In the genomic region with DNA sequence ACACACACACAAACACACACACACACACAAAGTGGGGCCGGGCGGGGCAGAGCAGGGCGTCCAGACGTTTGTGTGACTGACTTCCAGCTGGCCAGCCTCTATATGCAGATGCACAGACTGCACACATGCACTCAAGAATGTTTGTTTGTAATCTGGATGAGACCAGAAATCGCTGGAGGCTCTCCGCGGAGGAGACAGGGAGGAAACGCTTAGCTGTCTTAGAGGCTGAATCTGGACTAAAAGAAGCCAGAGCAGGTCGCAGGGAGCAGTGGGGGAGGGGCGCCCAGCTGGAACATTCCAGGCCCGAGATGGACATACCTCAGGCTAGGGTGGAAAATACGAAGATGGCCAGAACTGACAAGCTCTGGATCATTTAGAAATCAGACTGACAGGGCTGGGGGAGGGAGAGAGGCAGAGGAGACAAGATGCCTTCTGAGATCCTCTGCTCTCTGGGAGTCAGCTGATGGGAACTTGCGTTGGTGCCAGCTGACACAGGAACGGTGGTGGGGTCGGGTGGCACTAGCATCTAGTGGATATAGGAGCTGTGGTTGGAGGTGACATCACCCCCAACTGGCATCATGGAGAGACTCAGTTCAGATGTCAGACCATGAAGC, we compare ENCODE assay signal across 9 mouse cellular contexts. TPM values are rescaled to one million over a fixed set of nuclear protein-coding genes. Genes with fewer than 3 reads are reported as not detected.
A peak's percentile ranks its signal among the peaks of the same experiment; 100 is the strongest.
DNase-seq lines count a peak whose midpoint lies in the region; ATAC-seq and TF ChIP-seq lines count a peak whose summit lies in the region.
"Had no signal": no experiment of that assay in that cellular context is flagged by ENCODE, and none has a peak within 500 bp of the region (broad histone marks: within the 10 kb centered on the region; RNA-seq: fewer than 3 reads in every experiment).

No protein-coding gene starts in this region.

- H3K9ac ChIP-seq in ES-E14 (ENCODE audit: insufficient read depth, low read depth, low read length, poor library complexity, severe bottlenecking), result no peak overlapping the region
- H3K9ac ChIP-seq in embryonic facial prominence, embryonic 14.5 days (ENCODE audit: low read depth, low read length), result peak overlapping the region; percentile 22; the same call in 1 of the 2 replicates
- no peak overlapping the region for H3K9ac ChIP-seq in intestine, embryonic 16.5 days (ENCODE audit: low read depth, low read length)
- H3K9ac ChIP-seq in midbrain, embryonic 15.5 days, result no peak overlapping the region

- in situ Hi-C loops in ES-E14 (cut with MboI; ENCODE audit: low sequenced_read_pairs in 2 of 2, unreplicated experiment in 2 of 2), result loop anchor here in 1 of 2 experiments (10.0 to 25.0 kb wide), 2 partner anchors 82 to 106 kb away; no protein-coding TSS in a partner anchor

- peak; percentile 60; the same call in 1 of the 2 replicates for ATAC-seq in embryonic facial prominence, embryonic 14.5 days (ENCODE audit: low read depth)
- peak; percentile 60 for ATAC-seq in intestine, embryonic 16.5 days
- no peak for ATAC-seq in midbrain, embryonic 15.5 days (replicated peaks)
- ATAC-seq in activated CD4-positive, CD25-positive, alpha-beta regulatory T cell, adult 4 months, result no peak

- 15% methylated on average over 15 of the region's 15 CpGs for WGBS in embryonic facial prominence, embryonic 14.5 days
- 15% methylated on average over 15 of the region's 15 CpGs for WGBS in intestine, embryonic 16.5 days
- 32% methylated on average over 15 of the region's 15 CpGs for WGBS in midbrain, embryonic 15.5 days

- H3K36me3 ChIP-seq in ES-E14 (ENCODE audit: control insufficient read depth, insufficient read depth, low read length, poor library complexity, severe bottlenecking), result no peaks in the 10 kb centered on the region
- H3K36me3 ChIP-seq in embryonic facial prominence, embryonic 14.5 days (ENCODE audit: control insufficient read depth, insufficient read depth, low read length), result no peaks in the 10 kb centered on the region
- no peaks in the 10 kb centered on the region for H3K36me3 ChIP-seq in intestine, embryonic 16.5 days (ENCODE audit: control insufficient read depth, insufficient read depth, low read length)
- H3K36me3 ChIP-seq in midbrain, embryonic 15.5 days (replicated peaks), result no peaks in the 10 kb centered on the region

- DNase-seq in gastrocnemius, adult 18-20 months (ENCODE audit: low spot score), result peak; percentile 63
- DNase-seq in gastrocnemius, postnatal 25 days, result no peak
- DNase-seq in ES-E14 (ENCODE audit: low read depth, low spot score), result no peak
- DNase-seq in embryonic facial prominence, embryonic 14.5 days (ENCODE audit: low spot score), result peak; percentile 80
- no peak for DNase-seq in right cerebral cortex, postnatal 14 days

- H3K9me3 ChIP-seq in ES-E14 (ENCODE audit: control insufficient read depth, insufficient read depth, low read depth, low read length), result no peaks in the 10 kb centered on the region
- no peaks in the 10 kb centered on the region for H3K9me3 ChIP-seq in embryonic facial prominence, embryonic 14.5 days (ENCODE audit: control insufficient read depth, low read length)
- H3K9me3 ChIP-seq in intestine, embryonic 16.5 days (ENCODE audit: control insufficient read depth, low read length), result no peaks in the 10 kb centered on the region
- H3K9me3 ChIP-seq in midbrain, embryonic 15.5 days, result no peaks in the 10 kb centered on the region

- no peak overlapping the region for H3K4me2 ChIP-seq in embryonic facial prominence, embryonic 14.5 days (ENCODE audit: low read depth, low read length)
- H3K4me2 ChIP-seq in intestine, embryonic 16.5 days (ENCODE audit: low read depth, low read length), result no peak overlapping the region
- H3K4me2 ChIP-seq in midbrain, embryonic 15.5 days, result no peak overlapping the region

- peaks cover 2 to 27% of the 10 kb centered on the region in 2 experiments; a peak in 3 of 4 replicates for H3K4me1 ChIP-seq in ES-E14 (ENCODE audit: control insufficient read depth in 2 of 2, insufficient read depth in 2 of 2, low read length in 2 of 2, poor library complexity in 1 of 2)
- H3K4me1 ChIP-seq in embryonic facial prominence, embryonic 14.5 days (ENCODE audit: control insufficient read depth, insufficient read depth, low read length), result peaks cover 9% of the 10 kb centered on the region
- H3K4me1 ChIP-seq in intestine, embryonic 16.5 days (ENCODE audit: control insufficient read depth, insufficient read depth, low read length), result peaks cover 14% of the 10 kb centered on the region; the same call in 1 of the 2 replicates
- peaks cover 7% of the 10 kb centered on the region for H3K4me1 ChIP-seq in midbrain, embryonic 15.5 days

- no peak overlapping the region for H3K4me3 ChIP-seq in ES-E14 (ENCODE audit: insufficient read depth in 1 of 2, low read depth in 1 of 2, low read length in 2 of 2, poor library complexity in 1 of 2, severe bottlenecking in 1 of 2)
- H3K4me3 ChIP-seq in embryonic facial prominence, embryonic 14.5 days (ENCODE audit: low read depth, low read length), result no peak overlapping the region
- H3K4me3 ChIP-seq in intestine, embryonic 16.5 days (ENCODE audit: low read length), result no peak overlapping the region
- H3K4me3 ChIP-seq in midbrain, embryonic 15.5 days, result no peak overlapping the region
- H3K4me3 ChIP-seq: myocyte had no signal

- H3K27me3 ChIP-seq in embryonic facial prominence, embryonic 14.5 days (replicated peaks; ENCODE audit: control insufficient read depth, insufficient read depth, low read length), result no peaks in the 10 kb centered on the region
- no peaks in the 10 kb centered on the region for H3K27me3 ChIP-seq in intestine, embryonic 16.5 days (replicated peaks; ENCODE audit: control insufficient read depth, insufficient read depth, low read length)
- no peaks in the 10 kb centered on the region for H3K27me3 ChIP-seq in midbrain, embryonic 15.5 days (replicated peaks)

- H3K27ac ChIP-seq in ES-E14 (ENCODE audit: insufficient read depth, low read depth, low read length, poor library complexity, severe bottlenecking), result no peak overlapping the region
- peak overlapping the region; percentile 61; the same call in 1 of the 2 replicates for H3K27ac ChIP-seq in embryonic facial prominence, embryonic 14.5 days (replicated peaks; ENCODE audit: low read depth, low read length)
- peak overlapping the region; percentile 53 for H3K27ac ChIP-seq in intestine, embryonic 16.5 days (ENCODE audit: low read length)
- H3K27ac ChIP-seq in midbrain, embryonic 15.5 days, result peak overlapping the region; percentile 15; the same call in 1 of the 2 replicates

TF ChIP-seq in ES-E14, 5 proteins besides CTCF, POLR2A, EP300 and RAD21:
- TF ChIP-seq ZNF384 (IDR thresholded peaks at IDR 0.05; ENCODE audit: low read depth, low read length) (no peak), CHD2 (IDR thresholded peaks at IDR 0.05; ENCODE audit: low read depth, low read length) (0 out of 2 replicates have a peak, but pooled peaks have one; percentile 13), ZC3H11A (IDR thresholded peaks at IDR 0.05; ENCODE audit: borderline replicate concordance, low read depth, low read length) (no peak)

RNA-seq across cellular contexts. Expression of a gene that starts 7.6 kb away (rescaled TPM):
- 10 to 100 TPM; 16.4 to 17.2 TPM for total RNA-seq in gastrocnemius, adult 18-20 months (2021)
- total RNA-seq in gastrocnemius, postnatal 25 days (2021), result 10 to 100 TPM; 17.1 to 18.4 TPM
- total RNA-seq in ES-E14 (2012; rRNA removed), result 49.7 and 60.5 TPM in 2 replicates
- 28.6 and 32.7 TPM in 2 replicates for polyA plus RNA-seq in embryonic facial prominence, embryonic 14.5 days (2014; fragmentation: Nextera tagmentation; extraction: Ambion mirVana)
- polyA plus RNA-seq in intestine, embryonic 16.5 days (2015; fragmentation: Nextera tagmentation; extraction: Ambion mirVana), result 57.3 and 61.6 TPM in 2 replicates
- polyA plus RNA-seq in midbrain, embryonic 15.5 days (2015; fragmentation: Nextera tagmentation; extraction: Ambion mirVana), result 89.8 and 93.3 TPM in 2 replicates
- polyA plus RNA-seq in activated CD4-positive, CD25-positive, alpha-beta regulatory T cell, adult 4 months (2017; shearing (Covaris generic)), result 10 to 100 TPM; 41.1 to 48.5 TPM

Comparison
In these comparisons a context has a peak if more than half of its experiments do, and no peak if none do; other contexts are left out.
1. DNase-seq: peak in gastrocnemius, adult 18-20 months (single experiment) and embryonic facial prominence, embryonic 14.5 days (single experiment); none in gastrocnemius, postnatal 25 days (single experiment), ES-E14 (single experiment) and right cerebral cortex, postnatal 14 days (single experiment).
2. ATAC-seq: peak in embryonic facial prominence, embryonic 14.5 days (single experiment) and intestine, embryonic 16.5 days (single experiment); none in midbrain, embryonic 15.5 days (single experiment) and activated CD4-positive, CD25-positive, alpha-beta regulatory T cell, adult 4 months (single experiment).